Mouse (Mus musculus): Measurements from ENCODE around the gene AC134908.4.

DNA sequence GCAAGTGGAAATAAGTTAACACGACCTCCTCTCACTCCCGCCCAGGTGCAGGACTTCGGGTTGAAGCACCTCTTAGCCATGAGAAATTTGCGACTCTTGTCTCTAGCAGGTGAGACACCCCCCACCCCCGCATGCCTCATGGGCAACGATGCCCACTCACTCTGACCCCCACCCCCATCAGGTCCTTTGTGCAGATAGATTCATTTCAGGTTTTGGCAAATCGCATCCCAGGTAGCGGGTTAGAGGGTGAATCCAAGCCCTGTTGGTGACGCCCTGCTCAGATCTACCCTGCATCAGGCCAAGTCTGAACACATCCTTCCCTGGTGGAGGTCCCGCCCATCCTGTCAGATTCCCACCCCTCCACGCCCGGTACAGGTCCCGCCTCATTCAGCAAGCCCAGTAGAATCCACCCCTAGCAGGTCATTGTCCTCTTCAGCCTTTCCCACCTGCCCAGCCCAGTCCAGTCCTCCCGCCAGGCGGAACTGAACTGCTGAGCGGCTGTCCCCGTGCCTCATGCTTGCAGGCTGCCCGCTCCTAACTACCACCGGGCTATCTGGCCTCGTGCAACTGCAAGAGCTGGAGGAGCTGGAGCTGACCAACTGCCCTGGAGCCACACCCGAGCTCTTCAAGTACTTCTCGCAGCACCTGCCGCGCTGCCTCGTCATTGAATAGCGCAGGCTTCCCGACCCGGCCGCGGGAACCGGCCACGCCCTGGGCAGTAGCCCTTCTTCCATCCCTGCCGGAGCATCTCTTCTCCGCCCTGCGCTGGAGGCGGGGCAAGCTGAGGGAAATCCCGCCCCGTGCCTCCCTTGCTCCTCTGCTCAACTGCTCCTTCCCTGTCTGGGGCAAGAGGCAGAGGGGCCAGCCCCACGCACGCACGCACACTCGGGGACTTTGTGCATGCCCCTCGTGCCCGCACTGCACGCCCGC, 23.7 kb upstream of the AC134908.4 start:
- TF ChIP-seq CTCF (conservative IDR thresholded peaks at IDR 0.05; ENCODE audit: insufficient read depth, insufficient read length, low read depth, low read length) (no peak), POLR2A (IDR thresholded peaks at IDR 0.05; ENCODE audit: low read depth, low read length) (no peak)

Measured in kidney, adult 2 months (tissue).